Mouse (Mus musculus): Measurements from ENCODE around the gene Fcgr1.
A peak's percentile ranks its signal among the peaks of the same experiment; 100 is the strongest.
"Not testable (repeated sequence)": the region's sequence is repeated elsewhere in the genome, so short reads cannot be mapped to it uniquely, and the experiment has no call there.

Gene Fcgr1

DNA sequence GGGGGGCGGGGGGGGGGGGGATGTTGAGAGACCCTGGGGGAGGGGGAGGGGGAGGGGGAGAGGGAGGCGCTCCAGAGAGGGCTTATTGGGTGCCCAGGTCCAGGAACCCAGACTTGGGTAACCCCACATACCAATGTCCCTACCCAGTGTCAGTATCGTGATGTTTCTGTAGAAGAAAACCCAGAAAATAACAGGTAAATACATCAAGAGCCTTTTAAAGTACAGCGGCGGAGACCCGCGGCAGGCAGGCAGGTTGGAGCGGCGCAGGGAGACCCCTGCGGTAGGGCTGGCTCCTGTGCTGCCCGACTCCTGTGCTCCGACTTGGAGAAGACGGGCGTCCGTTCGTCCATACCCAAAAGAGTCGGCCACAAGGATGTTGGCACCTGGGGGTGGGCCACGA, 33.9 kb upstream of the Fcgr1 start:
- no peak for DNase-seq (ENCODE audit: extremely low read depth, insufficient read length, low spot score)

GRCm38 (mm10) chr3:96327131-96327530, 33.4 kb upstream of the Fcgr1 start:
- no peak for DNase-seq (ENCODE audit: extremely low read depth, insufficient read length, low spot score)

DNA sequence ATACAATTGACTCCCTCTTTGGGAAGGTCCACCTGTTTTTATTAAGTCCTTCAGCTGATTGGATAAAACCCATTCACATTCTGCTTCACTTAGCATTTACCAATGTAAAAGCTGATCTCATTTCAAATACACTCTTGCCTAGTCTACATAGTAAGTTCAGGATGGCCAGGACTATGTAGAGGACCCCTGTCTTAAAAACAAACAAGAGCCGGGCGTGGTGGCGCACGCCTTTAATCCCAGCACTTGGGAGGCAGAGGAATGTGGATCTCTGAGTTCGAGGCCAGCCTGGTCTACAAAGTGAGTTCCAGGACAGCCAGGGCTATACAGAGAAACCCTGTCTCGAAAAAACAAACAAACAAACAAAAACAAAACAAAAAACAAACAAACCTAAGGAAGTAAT, 30.0 kb upstream of the Fcgr1 start:
- DNase-seq (ENCODE audit: extremely low read depth, insufficient read length, low spot score) = not testable (repeated sequence)

DNA sequence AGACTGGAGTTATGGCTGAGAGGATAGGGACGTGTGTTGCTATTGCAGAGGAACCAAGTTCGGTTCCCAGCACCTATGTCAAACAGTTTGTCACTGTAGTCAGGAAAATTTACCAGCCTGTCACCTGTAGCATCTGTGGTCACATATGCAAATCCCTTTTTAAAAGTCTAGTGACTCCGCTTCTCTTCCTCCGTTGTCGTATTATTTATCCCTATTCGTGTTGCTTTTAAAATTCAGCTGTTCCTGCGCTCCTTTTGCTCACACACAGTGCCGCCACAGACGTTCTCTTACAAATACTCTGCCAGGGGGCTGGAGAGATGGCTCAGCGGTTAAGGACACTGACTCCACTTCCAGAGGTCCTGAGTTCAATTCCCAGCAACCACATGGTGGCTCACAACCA, 28.8 kb upstream of the Fcgr1 start:
- DNase-seq (ENCODE audit: extremely low read depth, insufficient read length, low spot score) = no peak

- DNase-seq (ENCODE audit: extremely low read depth, insufficient read length, low spot score) = no peak
Observed at GRCm38 (mm10) chr3:96321891-96322290, 28.1 kb upstream of the Fcgr1 start.

DNA sequence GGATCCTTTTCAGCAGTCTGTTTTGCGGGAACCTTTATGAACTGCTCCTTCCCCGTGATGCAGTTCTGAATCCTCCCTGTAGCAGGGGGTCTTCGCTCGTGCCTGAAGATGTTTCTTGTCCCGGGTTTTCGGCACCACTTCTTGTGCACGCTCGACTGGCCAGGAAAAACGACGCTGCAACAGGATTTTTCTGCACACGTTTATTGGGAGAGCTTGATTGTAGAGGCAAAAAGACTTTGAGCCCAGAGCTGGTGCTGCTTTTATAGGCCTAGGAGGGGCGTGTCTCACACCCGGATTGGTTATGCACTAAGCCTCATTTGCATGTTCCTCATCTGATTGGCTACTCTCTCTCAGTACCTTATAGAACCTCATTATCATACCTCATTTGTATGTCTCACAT, 26.2 kb upstream of the Fcgr1 start:
- DNase-seq (ENCODE audit: extremely low read depth, insufficient read length, low spot score) = not testable (repeated sequence)

GRCm38 (mm10) chr3:96312341-96313098, 18.8 kb upstream of the Fcgr1 start:
- DNase-seq (ENCODE audit: extremely low read depth, insufficient read length, low spot score) = no peak

- no peak for DNase-seq (ENCODE audit: extremely low read depth, insufficient read length, low spot score)
Observed at GRCm38 (mm10) chr3:96309441-96309840, 15.7 kb upstream of the Fcgr1 start.

GRCm38 (mm10) chr3:96306506-96306905, 12.7 kb upstream of the Fcgr1 start:
- DNase-seq (ENCODE audit: extremely low read depth, insufficient read length, low spot score) = no peak

- no peak for DNase-seq (ENCODE audit: extremely low read depth, insufficient read length, low spot score)
Observed at GRCm38 (mm10) chr3:96302076-96302475, 8.3 kb upstream of the Fcgr1 start.

DNA sequence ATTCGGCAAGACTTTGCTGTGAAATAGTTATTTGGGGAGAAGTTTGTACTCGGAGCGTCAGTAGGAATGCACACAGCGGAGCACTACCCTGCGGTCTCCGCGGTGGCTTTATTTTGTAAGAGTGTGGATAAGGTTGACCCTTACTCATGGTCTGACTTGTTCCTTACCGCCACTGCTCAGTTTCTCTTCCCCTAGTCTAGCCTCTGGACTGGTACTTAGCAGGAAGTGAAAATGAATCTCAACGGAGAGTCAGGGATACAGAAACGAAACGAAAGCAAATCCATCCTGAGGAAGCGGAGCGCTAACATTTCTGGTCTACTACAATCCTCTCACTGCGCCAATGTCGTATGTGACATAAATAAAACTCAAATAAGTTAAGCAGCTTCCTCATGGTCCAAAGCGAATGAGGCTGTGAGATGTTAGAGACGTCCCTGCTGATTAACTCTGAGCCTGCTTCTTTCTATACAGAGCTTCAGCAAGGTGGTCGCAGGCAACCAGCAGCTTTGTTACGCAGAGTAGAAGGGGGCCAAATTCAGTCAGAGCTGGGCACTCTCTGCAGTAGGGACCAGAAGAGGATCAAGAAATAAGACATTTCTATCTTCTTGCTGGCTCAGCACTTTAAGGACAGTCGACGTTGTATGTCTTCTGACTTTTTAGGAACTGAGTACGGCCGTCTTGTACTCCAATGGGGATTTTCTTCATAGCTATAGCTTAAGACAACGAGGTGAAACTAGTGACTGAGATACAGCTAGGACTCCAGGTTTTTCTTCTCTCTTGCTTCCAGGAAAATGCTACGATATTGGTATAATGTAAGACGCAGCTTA, 7.1 kb upstream of the Fcgr1 start:
- DNase-seq (ENCODE audit: extremely low read depth, insufficient read length, low spot score) = no peak

DNA sequence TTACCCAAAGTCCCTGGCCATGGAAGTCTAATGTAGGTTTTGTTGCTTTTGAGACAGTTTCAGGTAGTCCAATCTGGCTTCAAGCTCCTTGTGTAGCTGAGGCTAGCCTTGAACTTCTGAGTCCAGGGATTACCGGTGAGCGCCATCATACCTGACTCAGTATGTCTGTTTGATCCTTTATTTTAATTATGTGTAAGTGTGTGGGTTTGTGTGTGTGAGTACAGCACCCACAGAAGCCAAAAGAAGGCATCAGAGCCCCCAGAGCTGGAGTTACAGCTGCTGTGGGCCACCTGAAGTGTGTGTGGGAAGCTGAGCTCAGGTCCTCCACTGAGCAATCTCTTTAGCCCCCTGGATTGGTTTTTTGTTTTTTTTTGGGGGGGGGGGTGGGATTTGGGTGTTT, 5.8 kb upstream of the Fcgr1 start:
- DNase-seq (ENCODE audit: extremely low read depth, insufficient read length, low spot score) = no peak

DNA sequence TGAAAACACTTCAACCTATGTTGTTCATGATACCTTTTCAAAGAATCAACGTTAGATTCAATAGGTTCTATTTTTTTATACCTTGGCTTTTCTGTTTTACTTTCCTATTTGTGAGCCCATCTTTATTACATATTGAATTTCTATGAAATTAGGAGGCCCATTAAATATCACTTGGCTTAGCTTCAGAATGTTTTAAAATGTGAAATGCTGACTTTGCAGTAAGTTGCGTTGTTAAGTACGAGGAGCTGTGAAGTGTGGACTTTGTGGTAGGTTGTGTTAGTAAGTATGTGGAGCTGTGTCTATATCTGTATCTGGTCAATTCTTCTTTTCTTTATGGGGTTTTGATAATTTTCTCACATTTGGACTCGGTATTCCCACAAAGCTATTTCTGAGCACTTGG, 4.6 kb upstream of the Fcgr1 start:
- DNase-seq (ENCODE audit: extremely low read depth, insufficient read length, low spot score) = no peak

GRCm38 (mm10) chr3:96293368-96293767, 401 bp downstream of the Fcgr1 start:
- no peak for DNase-seq (ENCODE audit: extremely low read depth, insufficient read length, low spot score)

DNA sequence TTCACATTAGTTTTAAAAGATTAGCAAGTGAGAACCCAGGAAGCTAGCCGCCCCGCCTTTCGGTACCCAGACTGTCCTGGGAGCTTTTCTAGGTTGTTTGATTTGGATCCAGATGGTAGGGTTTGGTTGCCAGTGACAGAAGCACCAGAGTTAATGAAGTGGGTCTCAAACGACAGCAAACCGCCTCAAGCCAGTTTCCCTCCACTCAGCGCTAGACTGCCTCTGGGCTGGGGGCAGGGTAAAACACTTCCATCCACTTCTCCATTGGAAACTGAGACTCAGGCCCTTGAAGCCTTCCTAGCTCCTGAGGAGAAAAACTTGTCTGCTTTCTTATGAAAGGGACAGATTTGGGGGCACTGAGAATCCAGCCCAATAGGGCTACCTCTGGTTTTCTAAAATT, 1.1 kb downstream of the Fcgr1 start:
- DNase-seq (ENCODE audit: extremely low read depth, insufficient read length, low spot score) = no peak

GRCm38 (mm10) chr3:96290727-96291126, 3.0 kb downstream of the Fcgr1 start:
- DNase-seq (ENCODE audit: extremely low read depth, insufficient read length, low spot score) = not testable (repeated sequence)

- DNase-seq (ENCODE audit: extremely low read depth, insufficient read length, low spot score) = no peak
Observed at GRCm38 (mm10) chr3:96289201-96289600, 4.6 kb downstream of the Fcgr1 start.

GRCm38 (mm10) chr3:96287334-96287733, 6.4 kb downstream of the Fcgr1 start:
- DNase-seq (ENCODE audit: extremely low read depth, insufficient read length, low spot score) = not testable (repeated sequence)

- DNase-seq (ENCODE audit: extremely low read depth, insufficient read length, low spot score) = no peak
Observed at GRCm38 (mm10) chr3:96284457-96284856, 9.3 kb downstream of the Fcgr1 start.

GRCm38 (mm10) chr3:96280660-96281059, 13.1 kb downstream of the Fcgr1 start:
- no peak for DNase-seq (ENCODE audit: extremely low read depth, insufficient read length, low spot score)

DNA sequence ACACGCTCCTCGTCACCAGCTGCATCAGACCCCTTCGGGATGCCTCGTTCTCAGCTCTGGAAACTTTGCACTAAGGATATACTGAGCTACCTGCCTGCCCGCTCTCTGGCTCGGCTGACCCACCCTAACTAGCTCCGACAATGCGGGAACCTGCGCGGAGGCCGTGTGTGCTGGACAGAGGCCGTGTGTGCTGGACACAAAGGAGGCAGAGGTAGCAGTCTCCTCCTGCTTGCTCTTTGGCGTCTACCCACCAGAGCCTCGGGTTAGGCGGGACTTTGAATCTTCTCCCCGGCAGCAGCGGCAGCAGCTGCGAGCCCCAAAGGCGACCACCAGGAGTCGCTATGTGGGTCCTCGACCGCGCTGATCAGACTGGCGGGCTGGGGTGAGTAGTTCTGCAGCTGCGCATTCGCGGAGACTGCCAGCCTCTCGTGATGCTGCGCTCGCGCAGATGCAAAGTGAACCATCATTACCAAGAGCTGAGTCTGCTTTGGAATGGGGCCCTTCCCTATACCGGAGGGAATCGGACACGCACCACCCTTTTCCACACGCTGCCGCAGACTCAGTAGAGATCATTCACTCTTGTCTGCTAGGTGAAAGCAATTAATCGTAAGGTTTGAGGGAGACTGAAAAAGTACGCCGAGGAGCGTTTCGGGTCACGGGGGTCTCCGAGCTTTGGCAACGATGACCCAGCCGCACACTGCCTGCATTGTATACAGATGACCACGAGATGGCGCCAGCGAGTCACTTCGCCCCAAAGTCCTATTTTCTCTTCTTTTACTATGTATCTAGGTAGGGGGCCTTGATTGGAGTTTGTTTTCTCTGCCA, 15.8 kb downstream of the Fcgr1 start:
- peak; percentile 94 for DNase-seq (ENCODE audit: extremely low read depth, insufficient read length, low spot score)

Data from 3134 (cell line).